In genomic region chr14:16366174-16366889, GRCm38 (mm10) we compare ENCODE assay signal across 8 mouse cellular contexts. TPM values are rescaled to one million over a fixed set of nuclear protein-coding genes. Genes with fewer than 3 reads are reported as not detected.
A peak's percentile ranks its signal among the peaks of the same experiment; 100 is the strongest.
DNase-seq lines count a peak whose midpoint lies in the region; ATAC-seq and TF ChIP-seq lines count a peak whose summit lies in the region.

No protein-coding gene starts in this region.

- no peaks in the 10 kb centered on the region for H3K27me3 ChIP-seq in heart, embryonic 11.5 days (ENCODE audit: control insufficient read depth, insufficient read depth, low read length)
- H3K27me3 ChIP-seq in E14TG2a.4 (ENCODE audit: insufficient read depth, low read length) = peaks cover 4% of the 10 kb centered on the region
- no peaks in the 10 kb centered on the region for H3K27me3 ChIP-seq in limb, embryonic 13.5 days
- H3K27me3 ChIP-seq in neural tube, embryonic 15.5 days (replicated peaks) = no peaks in the 10 kb centered on the region

- H3K36me3 ChIP-seq in heart, embryonic 11.5 days (ENCODE audit: control insufficient read depth, insufficient read depth, low read length) = no peaks in the 10 kb centered on the region
- no peaks in the 10 kb centered on the region for H3K36me3 ChIP-seq in E14TG2a.4 (ENCODE audit: insufficient read depth, low read length)
- H3K36me3 ChIP-seq in limb, embryonic 13.5 days = peaks cover 10% of the 10 kb centered on the region; the same call in 1 of the 2 replicates
- H3K36me3 ChIP-seq in neural tube, embryonic 15.5 days = no peaks in the 10 kb centered on the region

- peaks cover 9% of the 10 kb centered on the region for H3K4me1 ChIP-seq in heart, embryonic 11.5 days (ENCODE audit: control insufficient read depth, insufficient read depth, low read length)
- H3K4me1 ChIP-seq in E14TG2a.4 (replicated peaks; ENCODE audit: low read depth, low read length) = peaks cover 21% of the 10 kb centered on the region
- peaks cover 25% of the 10 kb centered on the region for H3K4me1 ChIP-seq in limb, embryonic 13.5 days
- peaks cover 25% of the 10 kb centered on the region for H3K4me1 ChIP-seq in neural tube, embryonic 15.5 days

- peak overlapping the region; percentile 95 for H3K4me3 ChIP-seq in heart, embryonic 11.5 days (ENCODE audit: low read depth, low read length)
- H3K4me3 ChIP-seq in E14TG2a.4 (replicated peaks; ENCODE audit: low read length) = peak overlapping the region; percentile 89
- H3K4me3 ChIP-seq in limb, embryonic 13.5 days = peak overlapping the region; percentile 92
- H3K4me3 ChIP-seq in neural tube, embryonic 15.5 days (replicated peaks) = peak overlapping the region; percentile 55

- peak; percentile 5 for ATAC-seq in heart, embryonic 11.5 days (replicated peaks; ENCODE audit: insufficient number of reproducible peaks, low FRiP score, low TSS enrichment)
- ATAC-seq in erythroblast, adult 5-6 weeks (replicated peaks; ENCODE audit: low FRiP score, poor library complexity, severe bottlenecking) = peak; percentile 34
- ATAC-seq in limb, embryonic 13.5 days (ENCODE audit: low FRiP score, low read depth) = 0 out of 2 replicates have a peak, but pooled peaks have one; percentile 1
- 0 out of 2 replicates have a peak, but pooled peaks have one; percentile 0 for ATAC-seq in neural tube, embryonic 15.5 days (ENCODE audit: low FRiP score)

- H3K9me3 ChIP-seq in heart, embryonic 11.5 days (replicated peaks; ENCODE audit: control insufficient read depth, low read length) = no peaks in the 10 kb centered on the region
- H3K9me3 ChIP-seq in E14TG2a.4 (ENCODE audit: low read length) = no peaks in the 10 kb centered on the region
- H3K9me3 ChIP-seq in limb, embryonic 13.5 days = no peaks in the 10 kb centered on the region
- no peaks in the 10 kb centered on the region for H3K9me3 ChIP-seq in neural tube, embryonic 15.5 days (replicated peaks)

- TF ChIP-seq CTCF in E14TG2a.4 (conservative IDR thresholded peaks at IDR 0.05; ENCODE audit: low read length) = no peak

- H3K9ac ChIP-seq in heart, embryonic 11.5 days (ENCODE audit: low read depth, low read length) = peak overlapping the region; percentile 100
- H3K9ac ChIP-seq in limb, embryonic 13.5 days = peak overlapping the region; percentile 99
- H3K9ac ChIP-seq in neural tube, embryonic 15.5 days (replicated peaks) = peak overlapping the region; percentile 92

- DNase-seq in heart, adult 8-10 months (ENCODE audit: low spot score) = no peak
- no peak for DNase-seq in cerebellum, postnatal 10 days
- DNase-seq in adrenal gland, adult 2 months = no peak

- WGBS in heart, embryonic 11.5 days (ENCODE audit: insufficient replicate concordance) = 8% methylated on average over 16 of the region's 16 CpGs
- WGBS in limb, embryonic 13.5 days = 12% methylated on average over 16 of the region's 16 CpGs
- 15% methylated on average over 16 of the region's 16 CpGs for WGBS in neural tube, embryonic 15.5 days

- H3K27ac ChIP-seq in heart, embryonic 11.5 days (ENCODE audit: low read depth, low read length) = peak overlapping the region; percentile 94
- H3K27ac ChIP-seq in limb, embryonic 13.5 days = peak overlapping the region; percentile 98
- H3K27ac ChIP-seq in neural tube, embryonic 15.5 days (replicated peaks) = peak overlapping the region; percentile 99

- H3K4me2 ChIP-seq in heart, embryonic 11.5 days = peak overlapping the region; percentile 64
- peak overlapping the region; percentile 76 for H3K4me2 ChIP-seq in limb, embryonic 13.5 days (replicated peaks)
- peak overlapping the region; percentile 67 for H3K4me2 ChIP-seq in neural tube, embryonic 15.5 days

RNA-seq across cellular contexts. Expression of gene Top2b, which starts 1.4 kb away (rescaled TPM):
- 52.8 and 66.8 TPM in 2 replicates for polyA plus RNA-seq in heart, embryonic 11.5 days (2014; fragmentation: Nextera tagmentation; extraction: Ambion mirVana)
- total RNA-seq in heart, adult 8-10 months (2022) = 10 to 100 TPM; 42.1 to 56.5 (median 53.1) TPM
- total RNA-seq in erythroblast, adult 5-6 weeks (2015; ENCODE audit: low replicate concordance) = 41.8 and 57.5 TPM in 2 replicates
- total RNA-seq in erythroblast, adult 5-6 weeks (2017; ENCODE audit: low replicate concordance) = 82.1 and 149 TPM in 2 replicates
- 66.0 and 69.8 TPM in 2 replicates for polyA plus RNA-seq in limb, embryonic 13.5 days (2015; fragmentation: Nextera tagmentation; extraction: Ambion mirVana)
- polyA plus RNA-seq in neural tube, embryonic 15.5 days (2015; fragmentation: Nextera tagmentation; extraction: Ambion mirVana) = 57.7 and 60.3 TPM in 2 replicates
- 10 to 100 TPM; 68.7 to 80.1 TPM for total RNA-seq in adrenal gland, adult 2 months (2021)
- polyA plus RNA-seq in adrenal gland, adult 2 months (2012; rRNA removed) = 4.3 and 5.6 TPM in 2 replicates
